Mouse (Mus musculus) midbrain, embryonic 11.5 days (tissue): ENCODE measurements at regions not wholly inside any gene's neighbourhood (a gene's known extent, or its start where the extent isn't known, plus 50 kb on each side); places are given as distances from the start of the nearest gene placed in this dataset.

Experiments
- ATAC-seq: fragments of 200-750 bp; cut with Nextera tagmentation; 2 replicates; pipeline ENCODE4 v1.8.0; 2017; ENCODE audit warnings: moderate TSS enrichment, moderate library complexity; ENCODE audit not compliant: low FRiP score
- DNase-seq: peaks from one replicate; pipeline ENCODE4 v3.0.0; 2015; ENCODE audit warnings: low spot score; ENCODE audit errors: missing footprints
- H3K27ac ChIP-seq: fragments of 300-500 bp; sonication (generic); 2 replicates; pipeline ENCODE4 v1.5.1; 2014; ENCODE audit warnings: low read depth, low read length
- H3K27me3 ChIP-seq: fragments of 300-500 bp; sonication (generic); 2 replicates; pipeline ENCODE4 v1.6.1; 2014; ENCODE audit warnings: mild to moderate bottlenecking, low read length, moderate library complexity, mixed read lengths; ENCODE audit not compliant: control insufficient read depth, insufficient read depth
- H3K36me3 ChIP-seq: fragments of 300-500 bp; sonication (generic); 2 replicates; pipeline ENCODE4 v1.6.1; 2014; ENCODE audit warnings: mild to moderate bottlenecking, low read length, moderate library complexity, mixed read lengths; ENCODE audit not compliant: control insufficient read depth, insufficient read depth
- H3K4me1 ChIP-seq: fragments of 300-500 bp; sonication (generic); 2 replicates; pipeline ENCODE4 v1.6.1; 2014; ENCODE audit warnings: low read length; ENCODE audit not compliant: control insufficient read depth, insufficient read depth
- H3K4me2 ChIP-seq: fragments of 300-500 bp; sonication (generic); 2 replicates; pipeline ENCODE4 v1.6.1; 2014; ENCODE audit warnings: mild to moderate bottlenecking, moderate library complexity
- H3K4me3 ChIP-seq: fragments of 300-500 bp; sonication (generic); 2 replicates; pipeline ENCODE4 v1.5.1; 2014; ENCODE audit warnings: low read depth, low read length
- H3K9ac ChIP-seq: fragments of 300-500 bp; sonication (generic); 2 replicates; pipeline ENCODE4 v1.6.1; 2014; ENCODE audit warnings: low read length
- H3K9me3 ChIP-seq: fragments of 300-500 bp; sonication (generic); 2 replicates; pipeline ENCODE4 v1.6.1; 2016; ENCODE audit warnings: low read length; ENCODE audit not compliant: control insufficient read depth
- WGBS: fragments of 180-500 bp; shearing (Covaris S2); extraction: QIAGEN DNeasy Blood & Tissue Kit; methylation state at CpG from one replicate; pipeline ENCODE4 v1.1.7; 2014; 5-methylcytosine and 5-hydroxymethylcytosine counted together

DNA sequence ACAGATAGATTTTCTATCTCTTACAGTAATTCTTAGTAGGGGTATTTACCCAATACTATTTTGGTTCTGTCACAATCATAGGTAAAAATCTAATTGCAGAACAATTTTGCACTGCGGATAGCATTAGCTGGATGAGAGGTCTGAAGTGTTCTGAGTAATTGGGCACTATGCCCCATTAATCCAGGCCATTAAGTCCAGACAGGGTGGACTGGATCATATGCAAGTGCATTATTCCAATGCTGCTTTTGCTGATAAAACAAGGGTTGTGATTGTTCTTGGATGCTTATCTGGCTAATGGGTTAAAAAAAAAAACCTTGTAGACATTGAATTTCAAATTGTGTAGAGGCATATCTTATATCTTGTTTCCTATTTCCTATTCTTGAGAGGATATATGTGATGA lies 1732.6 kb upstream of the Gm6569 start:
- ATAC-seq (no peak), DNase-seq (no peak)
- Histone ChIP-seq H3K27ac (no peak overlapping the region), H3K36me3 (no peaks in the 10 kb centered on the region), H3K27me3 (no peaks in the 10 kb centered on the region), H3K4me1 (0 out of 2 replicates have a peak, but pooled peaks cover 2% of the 10 kb centered on the region), H3K9me3 (no peaks in the 10 kb centered on the region), H3K9ac (no peak overlapping the region), H3K4me2 (no peak overlapping the region), H3K4me3 (no peak overlapping the region)
- WGBS = 84% methylated on average over 1 of the region's 1 CpGs

GRCm38 (mm10) chr15:72105830-72106413 lies 1728.4 kb upstream of the Gm6569 start:
- peak; percentile 80 for ATAC-seq
- 31% methylated on average over 4 of the region's 4 CpGs for WGBS
- no peak overlapping the region for H3K9ac ChIP-seq
- no peaks in the 10 kb centered on the region for H3K36me3 ChIP-seq
- no peaks in the 10 kb centered on the region for H3K27me3 ChIP-seq
- peak; percentile 85 for DNase-seq
- no peak overlapping the region for H3K4me2 ChIP-seq
- no peaks in the 10 kb centered on the region for H3K9me3 ChIP-seq
- 0 out of 2 replicates have a peak, but pooled peaks cover 2% of the 10 kb centered on the region for H3K4me1 ChIP-seq
- H3K4me3 ChIP-seq = no peak overlapping the region
- H3K27ac ChIP-seq = no peak overlapping the region

GRCm38 (mm10) chr15:72110520-72110919 lies 1723.8 kb upstream of the Gm6569 start:
- H3K36me3 ChIP-seq = no peaks in the 10 kb centered on the region
- ATAC-seq = no peak
- H3K27me3 ChIP-seq = no peaks in the 10 kb centered on the region
- WGBS = 83% methylated on average over 1 of the region's 1 CpGs
- no peak for DNase-seq
- 0 out of 2 replicates have a peak, but pooled peaks cover 2% of the 10 kb centered on the region for H3K4me1 ChIP-seq
- no peak overlapping the region for H3K4me2 ChIP-seq
- H3K9me3 ChIP-seq = no peaks in the 10 kb centered on the region
- no peak overlapping the region for H3K9ac ChIP-seq
- no peak overlapping the region for H3K27ac ChIP-seq
- no peak overlapping the region for H3K4me3 ChIP-seq

- Histone ChIP-seq H3K27ac (no peak overlapping the region), H3K9me3 (no peaks in the 10 kb centered on the region), H3K4me3 (no peak overlapping the region), H3K9ac (no peak overlapping the region), H3K27me3 (no peaks in the 10 kb centered on the region), H3K36me3 (no peaks in the 10 kb centered on the region), H3K4me1 (no peaks in the 10 kb centered on the region), H3K4me2 (no peak overlapping the region)
- WGBS = 88% methylated on average over 4 of the region's 4 CpGs
- DNase-seq (no peak), ATAC-seq (no peak)
These were observed 1717.6 kb upstream of the Gm6569 start for GRCm38 (mm10) chr15:72116772-72117171.

DNA sequence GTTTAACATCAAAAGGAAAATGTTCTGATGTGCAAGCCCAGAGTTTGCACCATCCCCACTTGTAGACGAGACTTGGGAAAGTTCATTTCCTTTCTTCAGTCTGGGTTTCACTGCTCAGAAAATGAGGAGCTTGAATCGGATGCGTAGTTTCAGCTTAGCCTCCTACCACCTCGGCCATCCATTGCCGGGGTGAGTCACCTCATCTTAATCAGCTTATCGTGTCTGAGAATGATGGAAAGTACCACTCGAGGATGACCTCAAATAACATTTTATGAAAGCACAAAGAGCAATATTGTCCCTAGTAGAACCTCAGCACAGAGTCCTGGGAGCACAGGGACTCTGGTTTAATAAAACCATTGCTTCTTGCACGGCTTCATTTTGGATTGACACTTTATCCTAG lies 1700.1 kb upstream of the Gm6569 start:
- no peak overlapping the region for H3K27ac ChIP-seq
- DNase-seq = no peak
- WGBS = 86% methylated on average over 8 of the region's 8 CpGs
- no peak for ATAC-seq
- no peak overlapping the region for H3K4me2 ChIP-seq
- H3K27me3 ChIP-seq = no peaks in the 10 kb centered on the region
- no peaks in the 10 kb centered on the region for H3K36me3 ChIP-seq
- H3K4me3 ChIP-seq = no peak overlapping the region
- H3K4me1 ChIP-seq = no peaks in the 10 kb centered on the region
- H3K9ac ChIP-seq = no peak overlapping the region
- H3K9me3 ChIP-seq = no peaks in the 10 kb centered on the region

GRCm38 (mm10) chr15:72135992-72136617 lies 1698.3 kb upstream of the Gm6569 start:
- H3K4me2 ChIP-seq = no peak overlapping the region
- no peaks in the 10 kb centered on the region for H3K4me1 ChIP-seq
- WGBS = 82% methylated on average over 4 of the region's 4 CpGs
- H3K9ac ChIP-seq = no peak overlapping the region
- H3K9me3 ChIP-seq = no peaks in the 10 kb centered on the region
- no peaks in the 10 kb centered on the region for H3K27me3 ChIP-seq
- H3K36me3 ChIP-seq = no peaks in the 10 kb centered on the region
- DNase-seq (no peak), ATAC-seq (no peak)
- H3K4me3 ChIP-seq = no peak overlapping the region
- no peak overlapping the region for H3K27ac ChIP-seq

- WGBS = 90% methylated on average over 2 of the region's 2 CpGs
- ATAC-seq = no peak
- Histone ChIP-seq H3K9me3 (no peaks in the 10 kb centered on the region), H3K4me3 (no peak overlapping the region), H3K27me3 (no peaks in the 10 kb centered on the region), H3K4me1 (no peaks in the 10 kb centered on the region), H3K9ac (no peak overlapping the region), H3K27ac (no peak overlapping the region), H3K4me2 (no peak overlapping the region), H3K36me3 (no peaks in the 10 kb centered on the region)
- no peak for DNase-seq
These were observed 1694.2 kb upstream of the Gm6569 start for GRCm38 (mm10) chr15:72140122-72140521.

GRCm38 (mm10) chr15:72150581-72150980 lies 1683.8 kb upstream of the Gm6569 start:
- Histone ChIP-seq H3K9me3 (no peaks in the 10 kb centered on the region), H3K4me1 (no peaks in the 10 kb centered on the region), H3K27ac (no peak overlapping the region), H3K4me2 (no peak overlapping the region), H3K36me3 (no peaks in the 10 kb centered on the region), H3K9ac (no peak overlapping the region), H3K27me3 (no peaks in the 10 kb centered on the region), H3K4me3 (no peak overlapping the region)
- ATAC-seq (no peak), DNase-seq (no peak)
- WGBS = 93% methylated on average over 6 of the region's 6 CpGs

DNA sequence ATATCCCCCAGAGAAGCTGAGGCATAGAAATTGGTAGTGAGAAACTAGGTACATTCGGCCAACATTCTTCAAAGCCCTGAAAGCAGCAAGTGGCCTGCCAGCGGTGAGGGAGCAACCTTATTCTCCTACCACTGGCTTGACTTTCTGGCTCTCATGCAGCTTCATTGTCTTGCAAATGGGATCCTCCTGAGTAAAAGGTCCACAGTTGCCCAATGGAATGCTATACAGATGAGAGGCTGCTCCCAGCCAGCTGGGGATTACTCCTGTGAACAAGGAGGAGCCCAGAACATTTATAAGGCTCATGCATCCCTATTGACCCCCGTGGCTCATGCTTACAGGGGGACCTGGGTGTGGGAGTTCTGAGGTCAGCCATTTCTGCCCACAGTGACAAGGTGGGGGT lies 1675.9 kb upstream of the Gm6569 start:
- Histone ChIP-seq H3K36me3 (no peaks in the 10 kb centered on the region), H3K4me3 (no peak overlapping the region), H3K27ac (no peak overlapping the region), H3K9me3 (no peaks in the 10 kb centered on the region; the same call in 1 of the 2 replicates), H3K9ac (no peak overlapping the region), H3K4me2 (no peak overlapping the region), H3K4me1 (no peaks in the 10 kb centered on the region), H3K27me3 (no peaks in the 10 kb centered on the region)
- ATAC-seq (no peak), DNase-seq (no peak)
- WGBS = 49% methylated on average over 3 of the region's 3 CpGs
